Mouse (Mus musculus) right cerebral cortex, postnatal 10 days (tissue): Measurements from ENCODE around the gene Mat2b.

ENCODE experiments used
- DNase-seq, 2 experiments: peaks; one replicate each; pipeline ENCODE4 v3.0.0; 2021; ENCODE audit warnings: low spot score in 2 of 2

Mat2b gene

DNA sequence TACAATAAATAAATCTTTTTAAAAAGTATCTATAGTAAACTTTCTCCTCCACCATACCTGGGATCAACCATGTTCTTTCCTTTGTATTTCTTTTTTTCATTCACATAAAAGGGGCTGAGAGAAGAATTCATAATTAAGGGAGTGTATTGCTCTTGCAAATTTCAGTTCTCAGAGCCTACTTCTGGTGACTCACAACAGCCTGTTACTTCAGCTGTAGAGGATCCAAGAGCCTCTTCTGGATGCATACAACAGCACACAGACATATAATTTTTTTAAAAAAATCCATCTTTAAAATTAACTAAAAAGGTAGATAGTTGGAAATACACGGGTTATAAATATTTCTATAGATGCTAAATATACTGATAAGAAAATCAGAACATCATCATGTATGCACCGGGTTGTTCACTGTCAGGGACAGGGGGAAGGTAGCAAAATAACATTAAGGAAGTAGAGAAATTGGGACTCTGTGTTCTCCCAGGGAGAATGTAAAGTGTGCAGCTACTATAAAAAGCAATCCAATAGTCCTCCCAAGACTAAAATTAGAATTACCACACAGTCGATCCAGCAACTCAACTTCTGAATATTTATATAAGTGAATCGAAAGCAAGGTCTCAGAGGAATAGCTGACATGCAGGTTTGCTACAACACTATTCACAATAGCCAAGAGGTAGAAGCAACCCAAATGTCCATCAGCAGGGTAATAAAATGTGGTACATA is 19.8 kb downstream of the Mat2b start:
- no peak for DNase-seq

DNA sequence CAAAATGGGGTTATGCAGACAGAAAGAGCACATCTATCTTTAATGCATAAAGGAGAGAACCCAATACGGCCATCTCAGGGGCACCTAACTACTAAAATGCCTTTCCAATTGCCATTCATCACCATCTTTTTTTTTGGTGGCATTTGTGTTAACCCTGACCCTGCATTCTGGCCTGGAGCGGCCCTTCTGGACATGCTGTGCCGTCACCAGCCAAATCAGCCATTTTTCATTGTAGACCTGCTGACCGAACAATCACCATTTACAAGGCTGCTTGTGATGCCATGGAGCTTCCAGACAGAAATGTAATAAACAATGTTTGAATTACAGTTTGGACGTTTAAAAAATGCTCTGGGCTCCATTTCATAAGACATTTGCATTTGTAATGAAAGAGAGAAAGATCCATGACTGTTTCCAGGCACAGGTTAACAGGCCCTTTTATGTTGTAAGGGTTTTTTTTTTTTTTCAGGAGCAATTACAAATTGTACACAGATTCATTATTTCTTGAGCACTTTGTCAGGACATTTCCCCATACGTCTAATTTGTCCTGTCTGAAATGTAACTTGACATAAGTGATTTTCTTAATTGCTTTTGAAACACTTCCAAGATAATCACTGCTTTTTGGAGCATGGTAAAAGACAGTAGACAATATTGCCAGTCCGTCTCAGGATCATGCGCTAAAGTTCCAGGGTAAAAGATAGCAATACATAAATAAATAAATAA is 45.1 kb downstream of the Mat2b start:
- DNase-seq = no peak

DNA sequence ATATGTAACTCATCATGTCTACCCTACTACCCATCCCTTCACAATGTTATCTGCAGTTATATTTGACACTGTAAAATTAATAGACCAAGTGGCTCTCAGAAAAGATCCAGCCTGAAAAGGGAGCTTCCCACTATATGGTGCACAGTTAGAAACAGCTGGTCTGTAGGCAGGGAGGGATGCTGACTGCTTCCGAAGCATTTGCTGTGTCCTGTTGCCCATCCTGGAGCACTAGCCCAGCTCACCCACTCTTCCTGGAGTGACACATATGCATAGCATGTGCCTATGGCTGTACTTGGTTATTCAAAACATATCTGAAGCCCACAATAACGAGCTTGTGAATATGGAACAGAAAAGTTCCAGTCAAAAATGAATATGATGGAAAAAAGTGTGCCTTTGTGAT is 47.8 kb downstream of the Mat2b start:
- peak; percentile 28 to 48 for DNase-seq
